Mouse (Mus musculus): ENCODE data around the gene Otop2. TPM values are rescaled to one million over a fixed set of nuclear protein-coding genes. Genes with fewer than 3 reads are reported as not detected.

Gene Otop2
- polyA plus RNA-seq, 1 experiment from 2014 or later: not detected

DNA sequence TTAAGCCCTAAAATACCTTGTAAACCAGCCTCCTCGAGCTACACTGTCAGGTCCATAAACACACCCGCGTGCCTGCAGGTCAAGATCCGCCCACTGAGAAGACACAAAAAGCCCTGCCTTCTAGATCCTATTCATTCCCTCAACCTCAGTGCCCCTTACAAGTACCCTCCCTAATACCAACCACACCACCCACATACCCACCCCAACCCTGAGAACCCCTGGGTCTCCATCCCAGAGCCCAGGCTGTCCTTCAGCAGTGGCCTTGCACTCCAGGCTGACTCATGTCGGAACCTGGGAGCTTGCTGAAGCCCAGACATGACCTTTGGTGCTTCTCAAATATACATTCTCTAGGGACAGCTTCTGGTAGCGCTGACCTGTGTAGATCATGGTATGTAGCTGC is 32.2 kb upstream of the Otop2 start:
- Histone ChIP-seq H3K4me3 (ENCODE audit: low read length) (no peak overlapping the region), H3K27ac (ENCODE audit: low read length) (no peak overlapping the region), H3K9ac (replicated peaks; ENCODE audit: low read length) (no peak overlapping the region), H3K4me1 (ENCODE audit: insufficient read depth, low read length) (peaks cover 18% of the 10 kb centered on the region; the same call in 1 of the 2 replicates), H3K36me3 (ENCODE audit: insufficient read depth, low read length) (no peaks in the 10 kb centered on the region), H3K27me3 (ENCODE audit: insufficient read depth, low read length) (no peaks in the 10 kb centered on the region), H3K4me2 (replicated peaks; ENCODE audit: low read depth, low read length) (no peak overlapping the region), H3K9me3 (ENCODE audit: low read length) (no peaks in the 10 kb centered on the region)
- ATAC-seq (ENCODE audit: low FRiP score, low TSS enrichment): no peak
- 81% methylated on average over 6 of the region's 6 CpGs for WGBS

DNA sequence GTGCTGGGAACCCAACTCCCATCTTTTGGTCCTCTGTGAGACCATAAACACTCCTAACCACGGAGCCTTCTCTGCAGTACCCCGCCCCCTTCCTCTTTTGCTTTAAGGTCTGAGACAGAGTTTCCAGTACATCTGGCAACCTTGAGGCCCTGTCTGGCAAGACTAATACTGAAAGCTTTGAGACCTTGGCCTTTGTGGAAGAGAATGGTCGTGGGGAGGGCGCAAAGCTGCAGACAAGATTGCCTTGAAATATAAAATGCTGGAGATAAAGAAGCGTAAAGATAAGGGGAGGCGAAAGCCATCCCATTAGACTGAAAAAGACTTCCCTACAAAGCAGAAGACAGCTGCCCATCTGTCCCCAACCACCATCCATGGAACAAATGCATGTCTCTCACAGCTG is 31.5 kb upstream of the Otop2 start:
- Histone ChIP-seq H3K4me1 (ENCODE audit: insufficient read depth, low read length) (peaks cover 15% of the 10 kb centered on the region; the same call in 1 of the 2 replicates), H3K4me3 (ENCODE audit: low read length) (no peak overlapping the region), H3K9ac (replicated peaks; ENCODE audit: low read length) (no peak overlapping the region), H3K27ac (ENCODE audit: low read length) (no peak overlapping the region), H3K27me3 (ENCODE audit: insufficient read depth, low read length) (no peaks in the 10 kb centered on the region), H3K9me3 (ENCODE audit: low read length) (no peaks in the 10 kb centered on the region), H3K36me3 (ENCODE audit: insufficient read depth, low read length) (no peaks in the 10 kb centered on the region), H3K4me2 (replicated peaks; ENCODE audit: low read depth, low read length) (0 out of 2 replicates have a peak overlapping the region, but pooled peaks have one; percentile 81)
- no peak for ATAC-seq (ENCODE audit: low FRiP score, low TSS enrichment)
- WGBS: 79% methylated on average over 6 of the region's 6 CpGs

DNA sequence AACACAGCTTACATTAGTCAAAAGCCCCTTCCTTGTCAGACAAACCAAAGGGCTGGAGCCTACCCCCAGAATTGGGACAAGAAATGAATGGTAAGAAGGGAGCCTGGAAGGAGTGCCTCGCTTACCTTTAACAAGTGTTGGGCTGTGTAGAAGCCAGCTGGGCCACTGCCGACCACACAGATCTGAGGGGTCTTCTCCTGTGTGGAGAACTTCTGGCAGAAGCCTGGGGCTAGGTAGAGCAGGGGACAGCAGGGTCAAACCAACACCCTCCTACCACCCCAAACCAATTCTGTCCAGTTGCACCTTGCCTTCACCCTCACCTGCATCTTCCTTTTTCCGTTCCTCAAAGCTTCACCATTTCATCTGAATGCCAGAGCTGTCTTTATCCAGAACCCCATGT is 31.0 kb upstream of the Otop2 start:
- no peak for ATAC-seq (ENCODE audit: low FRiP score, low TSS enrichment)
- no peak overlapping the region for H3K27ac ChIP-seq (ENCODE audit: low read length)
- no peaks in the 10 kb centered on the region for H3K36me3 ChIP-seq (ENCODE audit: insufficient read depth, low read length)
- no peaks in the 10 kb centered on the region for H3K27me3 ChIP-seq (ENCODE audit: insufficient read depth, low read length)
- peak overlapping the region; percentile 69 for H3K4me3 ChIP-seq (ENCODE audit: low read length)
- peak overlapping the region; percentile 79 for H3K9ac ChIP-seq (replicated peaks; ENCODE audit: low read length)
- peak overlapping the region; percentile 81 for H3K4me2 ChIP-seq (replicated peaks; ENCODE audit: low read depth, low read length)
- WGBS: 78% methylated on average over 3 of the region's 3 CpGs
- H3K9me3 ChIP-seq (ENCODE audit: low read length): no peaks in the 10 kb centered on the region
- H3K4me1 ChIP-seq (ENCODE audit: insufficient read depth, low read length): peaks cover 15% of the 10 kb centered on the region; the same call in 1 of the 2 replicates

DNA sequence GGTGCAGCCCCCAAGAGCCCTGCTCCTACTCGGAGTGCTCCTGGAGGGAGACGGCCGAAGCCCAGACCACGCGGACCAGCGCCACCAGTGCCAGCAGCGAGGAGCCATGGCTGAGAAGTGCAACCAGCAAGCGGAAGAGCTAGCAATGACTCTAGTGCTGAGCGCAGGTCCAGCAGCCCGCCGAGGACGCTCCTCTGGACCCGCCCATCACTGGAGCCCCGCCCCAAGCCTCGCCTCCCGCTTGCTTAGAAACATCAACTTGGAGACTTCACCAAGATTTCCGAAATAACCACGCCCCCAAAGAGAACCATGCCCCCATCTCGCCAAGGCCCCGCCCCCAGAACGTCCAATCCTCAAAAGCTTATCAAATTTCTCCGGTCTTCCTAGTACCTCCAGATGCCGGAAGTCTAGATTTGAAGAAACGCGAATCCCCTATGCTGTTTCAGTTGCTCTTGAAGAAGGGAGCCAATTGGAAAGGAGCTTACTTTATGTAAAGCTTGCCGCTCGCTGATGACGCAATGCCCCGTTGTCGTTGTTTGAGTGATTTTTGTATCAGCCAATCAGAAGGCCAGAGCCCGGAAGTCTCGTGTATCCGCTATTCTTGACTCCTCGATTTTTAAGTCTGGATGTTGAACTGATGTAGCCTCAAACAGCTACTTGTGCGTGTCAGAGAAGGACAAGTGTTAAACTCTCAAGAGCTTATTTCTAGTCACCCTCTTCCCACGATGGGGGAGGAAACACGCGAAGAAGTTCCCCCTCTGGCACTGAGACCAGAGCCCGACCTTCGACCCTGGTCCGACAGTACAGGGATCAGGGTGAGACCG is 30.0 kb upstream of the Otop2 start, which contains the start of gene Fdxr:
TSS of gene Fdxr (minus strand) at position 271 of the 824 bp plus-strand sequence.
- Histone ChIP-seq H3K27me3 (ENCODE audit: insufficient read depth, low read length) (no peaks in the 10 kb centered on the region), H3K27ac (ENCODE audit: low read length) (peak within 1 kb of the TSS; percentile 80), H3K4me3 (ENCODE audit: low read length) (peak within 1 kb of the TSS; percentile 69), H3K4me1 (ENCODE audit: insufficient read depth, low read length) (peaks cover 15% of the 10 kb centered on the region; the same call in 1 of the 2 replicates), H3K9ac (replicated peaks; ENCODE audit: low read length) (peak within 1 kb of the TSS; percentile 79), H3K36me3 (ENCODE audit: insufficient read depth, low read length) (no peaks in the 10 kb centered on the region), H3K4me2 (replicated peaks; ENCODE audit: low read depth, low read length) (peak within 1 kb of the TSS; percentile 81), H3K9me3 (ENCODE audit: low read length) (no peaks in the 10 kb centered on the region)
- under 1% methylated on average over 42 of the region's 42 CpGs for WGBS
- ATAC-seq (ENCODE audit: low FRiP score, low TSS enrichment): peak; percentile 97

DNA sequence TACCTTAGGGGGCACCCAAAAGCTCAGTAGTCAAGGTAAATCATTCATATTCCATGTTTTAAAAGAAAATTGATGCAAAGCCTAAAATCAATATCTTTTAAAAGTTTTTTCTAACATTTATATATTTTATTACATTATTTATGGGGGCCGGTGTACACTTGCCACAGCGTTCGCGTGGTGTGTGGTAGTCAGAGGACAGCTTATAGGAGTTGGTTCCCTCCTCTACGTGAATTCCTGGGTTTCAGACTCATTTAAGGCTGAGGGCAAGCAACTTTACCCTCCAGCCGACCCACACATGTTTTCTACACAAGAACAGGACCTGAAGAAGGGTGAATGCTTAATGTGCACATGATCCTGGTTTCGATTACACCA is 29.4 kb upstream of the Otop2 start:
- Histone ChIP-seq H3K36me3 (ENCODE audit: insufficient read depth, low read length) (no peaks in the 10 kb centered on the region), H3K4me3 (ENCODE audit: low read length) (peak overlapping the region; percentile 69), H3K9me3 (ENCODE audit: low read length) (no peaks in the 10 kb centered on the region), H3K4me2 (replicated peaks; ENCODE audit: low read depth, low read length) (peak overlapping the region; percentile 65), H3K9ac (replicated peaks; ENCODE audit: low read length) (peak overlapping the region; percentile 73), H3K27me3 (ENCODE audit: insufficient read depth, low read length) (no peaks in the 10 kb centered on the region), H3K27ac (ENCODE audit: low read length) (peak overlapping the region; percentile 80), H3K4me1 (ENCODE audit: insufficient read depth, low read length) (peaks cover 15% of the 10 kb centered on the region; the same call in 1 of the 2 replicates)
- ATAC-seq (ENCODE audit: low FRiP score, low TSS enrichment): no peak
- 19% methylated on average over 7 of the region's 7 CpGs for WGBS

DNA sequence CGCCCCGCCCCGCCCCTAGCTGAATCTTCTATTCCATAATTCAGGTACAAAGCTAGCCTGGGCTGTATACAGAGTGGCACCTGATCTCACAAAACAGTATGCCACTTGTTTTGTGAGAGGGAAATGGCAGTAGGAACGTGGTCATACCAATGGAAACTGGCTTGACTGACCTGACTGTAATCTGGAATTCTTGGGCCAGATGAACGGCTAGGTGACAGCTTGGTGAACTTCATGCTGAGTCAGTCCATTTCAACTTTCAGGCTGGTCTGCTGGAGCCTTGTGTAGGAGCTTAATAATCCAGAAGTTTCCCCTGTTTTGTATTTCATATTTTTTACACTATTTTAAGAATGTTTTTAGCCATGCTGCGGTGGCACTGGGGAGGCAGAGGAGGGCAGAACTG is 28.8 kb upstream of the Otop2 start:
- Histone ChIP-seq H3K9ac (replicated peaks; ENCODE audit: low read length) (no peak overlapping the region), H3K36me3 (ENCODE audit: insufficient read depth, low read length) (no peaks in the 10 kb centered on the region), H3K4me1 (ENCODE audit: insufficient read depth, low read length) (peaks cover 15% of the 10 kb centered on the region; the same call in 1 of the 2 replicates), H3K4me3 (ENCODE audit: low read length) (no peak overlapping the region), H3K9me3 (ENCODE audit: low read length) (no peaks in the 10 kb centered on the region), H3K27me3 (ENCODE audit: insufficient read depth, low read length) (no peaks in the 10 kb centered on the region), H3K27ac (ENCODE audit: low read length) (no peak overlapping the region), H3K4me2 (replicated peaks; ENCODE audit: low read depth, low read length) (peak overlapping the region; percentile 65; the same call in 1 of the 2 replicates)
- WGBS: 76% methylated on average over 6 of the region's 6 CpGs
- ATAC-seq (ENCODE audit: low FRiP score, low TSS enrichment): no peak

DNA sequence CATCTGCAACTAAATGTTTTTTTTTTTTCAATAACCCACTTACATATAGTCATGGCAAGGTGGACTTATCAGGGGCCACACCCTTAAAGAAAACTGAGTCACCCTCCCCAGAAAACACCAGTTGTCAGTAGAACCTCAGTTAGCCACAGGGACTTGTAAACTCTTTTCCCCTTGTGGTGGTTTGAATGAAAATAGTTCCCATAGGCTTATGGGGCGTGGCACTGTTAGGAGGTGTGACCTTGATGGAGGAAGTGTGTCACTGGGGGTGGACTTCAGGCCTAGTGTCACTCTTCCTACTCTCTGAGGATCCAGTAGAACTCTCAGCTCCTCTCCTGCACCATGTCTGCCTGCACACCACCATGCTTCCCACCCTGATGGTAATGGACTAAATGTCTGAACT is 27.2 kb upstream of the Otop2 start:
- no peaks in the 10 kb centered on the region for H3K27me3 ChIP-seq (ENCODE audit: insufficient read depth, low read length)
- H3K9me3 ChIP-seq (ENCODE audit: low read length): no peaks in the 10 kb centered on the region
- ATAC-seq (ENCODE audit: low FRiP score, low TSS enrichment): no peak
- H3K4me3 ChIP-seq (ENCODE audit: low read length): no peak overlapping the region
- H3K27ac ChIP-seq (ENCODE audit: low read length): no peak overlapping the region
- peaks cover 15% of the 10 kb centered on the region; the same call in 1 of the 2 replicates for H3K4me1 ChIP-seq (ENCODE audit: insufficient read depth, low read length)
- H3K36me3 ChIP-seq (ENCODE audit: insufficient read depth, low read length): no peaks in the 10 kb centered on the region
- WGBS: 75% methylated on average over 1 of the region's 1 CpGs
- no peak overlapping the region for H3K9ac ChIP-seq (replicated peaks; ENCODE audit: low read length)
- no peak overlapping the region for H3K4me2 ChIP-seq (replicated peaks; ENCODE audit: low read depth, low read length)

DNA sequence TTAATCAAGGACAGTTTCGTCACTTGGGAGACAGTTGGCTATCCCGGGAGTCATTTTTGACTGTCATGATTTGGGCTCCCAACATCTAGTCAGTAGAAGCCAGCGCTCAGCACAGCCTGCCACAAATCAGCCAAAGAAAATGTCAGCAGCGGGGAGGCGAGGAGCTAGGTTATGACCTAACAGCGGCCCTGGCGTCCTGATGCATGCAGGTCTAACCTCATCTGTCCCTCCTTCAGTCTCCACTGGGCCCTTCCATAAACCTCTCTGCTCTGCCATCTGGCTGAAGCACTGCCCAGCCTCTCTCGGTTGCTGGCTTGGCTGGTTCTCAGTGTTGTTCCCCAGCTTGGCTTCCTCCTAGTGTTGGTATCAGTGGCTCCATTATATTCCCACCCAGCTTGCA is 24.7 kb upstream of the Otop2 start:
- 54% methylated on average over 8 of the region's 8 CpGs for WGBS
- no peaks in the 10 kb centered on the region for H3K27me3 ChIP-seq (ENCODE audit: insufficient read depth, low read length)

DNA sequence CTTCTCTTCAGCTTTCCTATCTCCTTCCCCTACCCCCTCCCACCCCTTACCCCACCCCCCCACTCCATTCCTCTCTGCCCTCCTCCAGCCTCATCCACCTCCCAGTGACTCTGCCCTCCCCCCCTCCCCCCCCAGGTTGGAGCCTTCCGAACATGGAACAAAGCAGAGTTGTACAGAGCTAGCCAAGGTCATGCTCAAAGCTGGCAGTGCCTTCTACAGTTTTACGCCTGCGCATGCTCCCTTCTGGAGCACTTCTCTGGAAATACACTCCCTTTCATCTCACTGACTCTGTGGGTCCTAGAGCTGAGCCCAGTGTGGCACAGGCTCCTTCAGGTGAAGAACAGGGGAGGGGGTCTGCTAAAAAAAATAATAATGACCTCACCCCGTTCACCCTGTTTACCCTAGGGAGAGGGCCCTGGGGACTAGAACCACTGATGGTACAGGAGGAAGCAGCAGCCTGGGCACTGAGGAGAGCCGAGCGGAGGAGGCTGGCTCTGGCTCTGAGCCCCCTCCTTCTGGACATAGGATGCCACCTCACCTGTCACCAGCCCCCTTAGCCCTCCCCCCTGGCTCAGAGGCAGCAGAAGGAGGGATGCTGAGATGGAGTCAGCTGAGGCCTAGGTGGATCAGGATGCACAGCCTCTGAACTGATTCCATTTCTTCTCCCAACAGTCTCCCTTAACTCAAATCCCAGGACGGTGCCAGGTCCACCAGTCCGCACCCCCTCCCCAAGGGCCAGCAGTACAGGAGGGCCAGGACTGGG is 24.1 kb upstream of the Otop2 start:
- Histone ChIP-seq H3K4me3 (ENCODE audit: low read length) (no peak overlapping the region), H3K27ac (ENCODE audit: low read length) (no peak overlapping the region), H3K4me1 (ENCODE audit: insufficient read depth, low read length) (peaks cover 3% of the 10 kb centered on the region; the same call in 1 of the 2 replicates), H3K4me2 (replicated peaks; ENCODE audit: low read depth, low read length) (no peak overlapping the region), H3K36me3 (ENCODE audit: insufficient read depth, low read length) (no peaks in the 10 kb centered on the region), H3K9ac (replicated peaks; ENCODE audit: low read length) (no peak overlapping the region), H3K9me3 (ENCODE audit: low read length) (no peaks in the 10 kb centered on the region), H3K27me3 (ENCODE audit: insufficient read depth, low read length) (no peaks in the 10 kb centered on the region)
- WGBS: 74% methylated on average over 8 of the region's 8 CpGs
- ATAC-seq (ENCODE audit: low FRiP score, low TSS enrichment): no peak

More for the DNA sequence above, 24.7 kb upstream of the Otop2 start:
- Histone ChIP-seq H3K4me2 (replicated peaks; ENCODE audit: low read depth, low read length) (no peak overlapping the region), H3K4me3 (ENCODE audit: low read length) (no peak overlapping the region), H3K36me3 (ENCODE audit: insufficient read depth, low read length) (no peaks in the 10 kb centered on the region), H3K9me3 (ENCODE audit: low read length) (no peaks in the 10 kb centered on the region), H3K27ac (ENCODE audit: low read length) (no peak overlapping the region), H3K9ac (replicated peaks; ENCODE audit: low read length) (no peak overlapping the region), H3K4me1 (ENCODE audit: insufficient read depth, low read length) (peaks cover 7% of the 10 kb centered on the region; the same call in 1 of the 2 replicates)
- ATAC-seq (ENCODE audit: low FRiP score, low TSS enrichment): no peak

DNA sequence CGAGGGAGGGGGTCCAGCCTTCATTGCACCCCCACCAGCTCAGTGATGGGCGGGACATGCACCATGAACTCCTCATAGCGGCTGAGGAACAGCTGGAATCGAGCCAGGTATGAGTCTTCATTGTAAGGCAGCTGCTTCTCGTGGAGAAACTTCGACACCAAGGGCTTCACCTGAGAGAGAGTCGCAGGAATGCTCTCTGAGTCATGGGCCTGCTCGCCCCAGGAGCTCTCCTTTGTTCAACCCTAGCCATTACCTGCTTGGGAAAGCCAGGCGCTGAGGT is 23.5 kb upstream of the Otop2 start:
- H3K27ac ChIP-seq (ENCODE audit: low read length): no peak overlapping the region
- H3K4me1 ChIP-seq (ENCODE audit: insufficient read depth, low read length): no peaks in the 10 kb centered on the region
- H3K4me2 ChIP-seq (replicated peaks; ENCODE audit: low read depth, low read length): no peak overlapping the region
- no peak overlapping the region for H3K4me3 ChIP-seq (ENCODE audit: low read length)
- H3K36me3 ChIP-seq (ENCODE audit: insufficient read depth, low read length): no peaks in the 10 kb centered on the region
- 72% methylated on average over 9 of the region's 9 CpGs for WGBS
- no peak overlapping the region for H3K9ac ChIP-seq (replicated peaks; ENCODE audit: low read length)
- H3K27me3 ChIP-seq (ENCODE audit: insufficient read depth, low read length): no peaks in the 10 kb centered on the region
- no peaks in the 10 kb centered on the region for H3K9me3 ChIP-seq (ENCODE audit: low read length)
- ATAC-seq (ENCODE audit: low FRiP score, low TSS enrichment): no peak
